Mouse (Mus musculus) heart, adult 2 months (tissue): ENCODE results near the gene Tspan13. TPM values are rescaled to one million over a fixed set of nuclear protein-coding genes. Genes with fewer than 3 reads are reported as not detected.

Experiments
- DNase-seq, 2 experiments: peaks; one replicate each; pipeline ENCODE4 v3.0.0; 2021
- H3K27ac ChIP-seq: fragments of 200-600 bp; 2 replicates; pipeline ENCODE4 v1.8.1; 2022
- H3K27me3 ChIP-seq: fragments of 200-500 bp; 2 replicates; pipeline ENCODE4 v1.6.1; 2012; ENCODE audit warnings: mild to moderate bottlenecking, low read length, inconsistent platforms, mixed read lengths; ENCODE audit not compliant: control insufficient read depth, insufficient read depth
- H3K36me3 ChIP-seq: fragments of 200-500 bp; 2 replicates; pipeline ENCODE4 v1.6.1; 2012; ENCODE audit warnings: low read length, inconsistent platforms; ENCODE audit not compliant: control insufficient read depth, insufficient read depth
- H3K4me1 ChIP-seq: fragments of 200-500 bp; 2 replicates; pipeline ENCODE4 v1.6.1; 2011; ENCODE audit warnings: low read length; ENCODE audit not compliant: control insufficient read depth, insufficient read depth
- H3K4me3 ChIP-seq: fragments of 200-600 bp; 2 replicates; pipeline ENCODE4 v1.8.1; 2022
- H3K79me2 ChIP-seq: fragments of 200-500 bp; replicated peaks from 2 replicates; pipeline ENCODE4 v1.6.1; 2012; ENCODE audit warnings: mild to moderate bottlenecking, inconsistent platforms, low read length, moderate library complexity, mixed read lengths; ENCODE audit not compliant: control insufficient read depth, insufficient read depth
- H3K9ac ChIP-seq: fragments of 200-500 bp; 2 replicates; pipeline ENCODE4 v1.6.1; 2012; ENCODE audit warnings: low read depth, mild to moderate bottlenecking, control low read depth, inconsistent platforms, low read length, mixed read lengths
- CTCF ChIP-seq: fragments of 200-600 bp; IDR thresholded peaks from 2 replicates; pipeline ENCODE4 v1.8.1; 2022; ENCODE audit warnings: antibody characterized with exemption, mild to moderate bottlenecking, moderate library complexity
- EP300 ChIP-seq: fragments of 200-500 bp; IDR thresholded peaks from 2 replicates; pipeline ENCODE4 v1.6.1; 2011; ENCODE audit warnings: low read depth, low read length, control low read depth; ENCODE audit not compliant: insufficient read depth
- POLR2A ChIP-seq: fragments of 200-500 bp; IDR thresholded peaks from 2 replicates; pipeline ENCODE4 v1.6.1; 2011; ENCODE audit warnings: mild to moderate bottlenecking, low read depth, low read length, control low read depth; ENCODE audit not compliant: insufficient read depth
- WGBS: fragments of 180-500 bp; shearing (Covaris S2); methylation state at CpG from one replicate; pipeline ENCODE4 v1.1.7; 2018; 5-methylcytosine and 5-hydroxymethylcytosine counted together
- intact Hi-C: fragments of 180-260 bp; cut with DNase I; formaldehyde crosslinking; loops from one replicate; pipeline ENCODE4 v1.15.1; 2025
- polyA plus RNA-seq: library from polyadenylated mRNA; depleted of rRNA; stranded (reverse); fragments of >200 nt; gene quantifications from 2 replicates; pipeline ENCODE4 v1.2.3, GENCODE M21; 2012
- total RNA-seq, 2 experiments: library from RNA; stranded (reverse); gene quantifications; 2 replicates each; pipeline ENCODE4 v1.2.3; 2021

Tspan13 gene
- total and polyA plus RNA-seq, 3 experiments, result 41.2 to 61.1 (median 47.2) TPM

- TF ChIP-seq CTCF (no peak), POLR2A (no peak), EP300 (no peak)
- intact Hi-C loops, result no loop called here
- H3K27ac ChIP-seq, result no peak overlapping the region
- H3K79me2 ChIP-seq, result 0 out of 2 replicates have a peak, but pooled peaks cover 3% of the 10 kb centered on the region
- H3K36me3 ChIP-seq, result peaks cover 14% of the 10 kb centered on the region
- WGBS, result 84% methylated on average over 3 of the region's 3 CpGs
- H3K4me1 ChIP-seq, result peaks cover 2% of the 10 kb centered on the region
- no peaks in the 10 kb centered on the region for H3K27me3 ChIP-seq
- DNase-seq, result no peak
- H3K4me3 ChIP-seq, result no peak overlapping the region
- no peak overlapping the region for H3K9ac ChIP-seq
Measured at GRCm38 (mm10) chr12:36020081-36020480, 22.2 kb downstream of the Tspan13 start.

- Histone ChIP-seq H3K27ac (no peak overlapping the region), H3K79me2 (0 out of 2 replicates have a peak, but pooled peaks cover 3% of the 10 kb centered on the region), H3K27me3 (no peaks in the 10 kb centered on the region), H3K4me3 (no peak overlapping the region), H3K9ac (no peak overlapping the region), H3K36me3 (peaks cover 14% of the 10 kb centered on the region), H3K4me1 (peaks cover 2% of the 10 kb centered on the region)
- WGBS, result 78% methylated on average over 4 of the region's 4 CpGs
- no peak for DNase-seq
- intact Hi-C loops, result no loop called here
- TF ChIP-seq POLR2A (no peak), CTCF (no peak), EP300 (no peak)
Measured at GRCm38 (mm10) chr12:36019572-36019971, 22.7 kb downstream of the Tspan13 start.

- peak; percentile 44 for TF ChIP-seq CTCF
- TF ChIP-seq EP300, result no peak
- no peak for DNase-seq
- intact Hi-C loops, result no loop called here
- H3K4me3 ChIP-seq, result no peak overlapping the region
- WGBS, result 70% methylated on average over 2 of the region's 2 CpGs
- no peak overlapping the region for H3K9ac ChIP-seq
- H3K27ac ChIP-seq, result no peak overlapping the region
- 0 out of 2 replicates have a peak, but pooled peaks cover 2% of the 10 kb centered on the region for H3K79me2 ChIP-seq
- peaks cover 14% of the 10 kb centered on the region for H3K36me3 ChIP-seq
- H3K4me1 ChIP-seq, result peaks cover under 1% of the 10 kb centered on the region
- H3K27me3 ChIP-seq, result no peaks in the 10 kb centered on the region
Measured at GRCm38 (mm10) chr12:36017791-36018190, 24.5 kb downstream of the Tspan13 start.

- Histone ChIP-seq H3K9ac (no peak overlapping the region), H3K27me3 (no peaks in the 10 kb centered on the region), H3K27ac (no peak overlapping the region), H3K4me3 (no peak overlapping the region), H3K36me3 (peaks cover 2% of the 10 kb centered on the region), H3K4me1 (peaks cover 3% of the 10 kb centered on the region), H3K79me2 (no peaks in the 10 kb centered on the region)
- WGBS, result 72% methylated on average over 7 of the region's 7 CpGs
- no peak for DNase-seq
- TF ChIP-seq CTCF (no peak), POLR2A (no peak), EP300 (no peak)
- intact Hi-C loops, result no loop called here
Measured at GRCm38 (mm10) chr12:36013216-36013910, 28.9 kb downstream of the Tspan13 start.

GRCm38 (mm10) chr12:36008364-36009047, 33.8 kb downstream of the Tspan13 start:
- intact Hi-C loops, result no loop called here
- peak overlapping the region; percentile 16 for H3K27ac ChIP-seq

GRCm38 (mm10) chr12:36007581-36007980, 34.7 kb downstream of the Tspan13 start:
- WGBS, result 52% methylated on average over 2 of the region's 2 CpGs
- Histone ChIP-seq H3K9ac (no peak overlapping the region), H3K4me3 (no peak overlapping the region), H3K36me3 (no peaks in the 10 kb centered on the region; the same call in 1 of the 2 replicates), H3K4me1 (peaks cover 3% of the 10 kb centered on the region), H3K27me3 (no peaks in the 10 kb centered on the region), H3K79me2 (no peaks in the 10 kb centered on the region), H3K27ac (no peak overlapping the region)
- intact Hi-C loops, result no loop called here
- DNase-seq, result no peak
- TF ChIP-seq CTCF (no peak), POLR2A (no peak), EP300 (no peak)

More at GRCm38 (mm10) chr12:36008364-36009047, 33.8 kb downstream of the Tspan13 start:
- WGBS, result 41% methylated on average over 6 of the region's 6 CpGs
- H3K9ac ChIP-seq, result no peak overlapping the region
- H3K79me2 ChIP-seq, result no peaks in the 10 kb centered on the region
- no peaks in the 10 kb centered on the region for H3K27me3 ChIP-seq
- no peak for DNase-seq
- H3K36me3 ChIP-seq, result no peaks in the 10 kb centered on the region; the same call in 1 of the 2 replicates
- TF ChIP-seq POLR2A (no peak), CTCF (no peak), EP300 (no peak)
- H3K4me3 ChIP-seq, result no peak overlapping the region
- peaks cover 3% of the 10 kb centered on the region for H3K4me1 ChIP-seq
